Mouse (Mus musculus): ENCODE data around the gene Dmc1.

Dmc1 gene

GRCm38 (mm10) chr15:79511553-79512320 lies 93.2 kb downstream of the Dmc1 start:
- DNase-seq (ENCODE audit: low read depth): no peak

Data from c-Kit-positive CD71-positive TER-119-negative erythroid progenitor cells, embryonic 14.5 days (primary cell).